In the genomic region with DNA sequence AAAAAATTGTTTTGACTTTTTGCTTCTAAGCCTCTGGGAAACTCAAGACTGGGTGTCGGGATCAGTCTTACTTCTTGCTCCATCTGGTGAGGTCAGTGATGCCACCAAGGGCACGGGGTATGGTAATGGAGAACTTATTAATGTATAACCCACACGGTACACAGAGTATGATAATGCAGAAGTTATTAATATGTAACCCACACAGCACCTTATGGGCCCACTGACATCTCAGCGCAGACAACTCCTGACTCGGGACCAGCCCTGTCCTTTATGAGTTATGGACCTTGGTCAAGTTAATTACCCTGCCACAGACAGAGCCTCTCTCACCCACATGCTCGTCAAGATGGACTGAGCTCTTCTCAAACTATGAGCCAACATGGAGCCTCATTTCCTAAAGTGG, we compare ENCODE assay signal across 21 mouse cellular contexts.
DNase-seq lines count a peak whose midpoint lies in the region; ATAC-seq and TF ChIP-seq lines count a peak whose summit lies in the region.
"Had no signal": no experiment of that assay in that cellular context is flagged by ENCODE, and none has a peak within 500 bp of the region (broad histone marks: within the 10 kb centered on the region; RNA-seq: fewer than 3 reads in every experiment).

No protein-coding gene starts in this region.

- H3K36me3 ChIP-seq in spleen, adult 2 months (ENCODE audit: control insufficient read depth, insufficient read depth, low read length): no peaks in the 10 kb centered on the region
- peaks cover 27% of the 10 kb centered on the region for H3K36me3 ChIP-seq in intestine, postnatal 0 days (ENCODE audit: control insufficient read depth, insufficient read depth)
- H3K36me3 ChIP-seq: embryonic facial prominence, embryonic 13.5 days; forebrain, embryonic 15.5 days; neural tube, embryonic 13.5 days had no signal

- ATAC-seq in intestine, postnatal 0 days: peak; percentile 92
- peak; percentile 24 for ATAC-seq in megakaryocyte, adult 5-6 weeks (ENCODE audit: poor library complexity, severe bottlenecking)
- ATAC-seq: forebrain, embryonic 15.5 days; inflammation-experienced regulatory T-cells, adult 6 months; liver, postnatal 0 days had no signal

- WGBS in spleen, adult 2 months: 75% methylated on average over 6 of the region's 6 CpGs
- WGBS in intestine, postnatal 0 days: 34% methylated on average over 6 of the region's 6 CpGs

- no peak for TF ChIP-seq CTCF in spleen, adult 2 months (IDR thresholded peaks at IDR 0.05; ENCODE audit: extremely low read depth, insufficient read depth, insufficient read length, insufficient replicate concordance)
- TF ChIP-seq CTCF in intestine, postnatal 0 days (IDR thresholded peaks at IDR 0.05; ENCODE audit: low read depth): no peak

- no peaks in the 10 kb centered on the region for H3K9me3 ChIP-seq in intestine, postnatal 0 days (ENCODE audit: control insufficient read depth)
- H3K9me3 ChIP-seq: embryonic facial prominence, embryonic 13.5 days; forebrain, embryonic 15.5 days; neural tube, embryonic 13.5 days had no signal

- H3K27ac ChIP-seq in spleen, adult 2 months (ENCODE audit: insufficient read depth, low read length): peak overlapping the region; percentile 0; the same call in 1 of the 2 replicates
- H3K27ac ChIP-seq in intestine, postnatal 0 days (ENCODE audit: low read depth, low read length): peak overlapping the region; percentile 86
- H3K27ac ChIP-seq: embryonic facial prominence, embryonic 13.5 days; forebrain, embryonic 15.5 days; left cerebral cortex, adult 2 months; neural tube, embryonic 13.5 days had no signal

- H3K9ac ChIP-seq in intestine, postnatal 0 days (ENCODE audit: low read depth, low read length): 0 out of 2 replicates have a peak overlapping the region, but pooled peaks have one; percentile 23
- H3K9ac ChIP-seq: embryonic facial prominence, embryonic 13.5 days; forebrain, embryonic 15.5 days; liver, postnatal 0 days; neural tube, embryonic 13.5 days had no signal

- H3K4me2 ChIP-seq in intestine, postnatal 0 days (replicated peaks; ENCODE audit: low read depth): peak overlapping the region; percentile 35; the same call in 1 of the 2 replicates
- H3K4me2 ChIP-seq: embryonic facial prominence, embryonic 13.5 days; forebrain, embryonic 15.5 days; midbrain, embryonic 11.5 days; neural tube, embryonic 13.5 days had no signal

- DNase-seq in spleen, adult 2 months (ENCODE audit: low read depth in 1 of 2, low spot score in 2 of 2): no peak
- DNase-seq in spleen, adult 18-20 months: no peak
- DNase-seq in cerebellum, postnatal 4 days (ENCODE audit: low spot score in 2 of 2): no peak
- DNase-seq in urinary bladder, adult 18-20 months (ENCODE audit: low spot score in 2 of 2): no peak
- DNase-seq in retina, postnatal 1 day: no peak
- DNase-seq in cerebellum, postnatal 36 days: no peak
- DNase-seq: adrenal gland, adult 2 months; cerebellum, adult 9-10 months; gastrocnemius, postnatal 25 days; left cerebral cortex, postnatal 4 days; liver; liver, postnatal 0 days; lung, postnatal 14 days had no signal

- no peak for TF ChIP-seq POLR2A in spleen, adult 2 months (IDR thresholded peaks at IDR 0.05; ENCODE audit: low read depth, low read length)

- H3K4me1 ChIP-seq in spleen, adult 2 months (ENCODE audit: control insufficient read depth, insufficient read depth, insufficient read length): peaks cover 8% of the 10 kb centered on the region
- H3K4me1 ChIP-seq in intestine, postnatal 0 days (replicated peaks; ENCODE audit: control insufficient read depth, insufficient read depth, low read length): 0 out of 2 replicates have a peak, but pooled peaks cover 5% of the 10 kb centered on the region

- no peak overlapping the region for H3K4me3 ChIP-seq in spleen, adult 2 months (ENCODE audit: extremely low read depth, insufficient read depth, insufficient read length)
- H3K4me3 ChIP-seq in intestine, postnatal 0 days (ENCODE audit: low read depth, low read length): no peak overlapping the region
- H3K4me3 ChIP-seq: embryonic facial prominence, embryonic 13.5 days; forebrain, embryonic 15.5 days; left cerebral cortex, adult 2 months; neural tube, embryonic 13.5 days had no signal

- H3K27me3 ChIP-seq in spleen, adult 2 months (ENCODE audit: control insufficient read depth, insufficient read depth, low read length): no peaks in the 10 kb centered on the region
- no peaks in the 10 kb centered on the region for H3K27me3 ChIP-seq in intestine, postnatal 0 days (replicated peaks; ENCODE audit: control insufficient read depth, insufficient read depth, low read length)
- H3K27me3 ChIP-seq: embryonic facial prominence, embryonic 13.5 days; forebrain, embryonic 15.5 days; neural tube, embryonic 13.5 days had no signal
